Mouse (Mus musculus): ENCODE data around the gene Usp24. TPM values are rescaled to one million over a fixed set of nuclear protein-coding genes. Genes with fewer than 3 reads are reported as not detected.

The Usp24 gene
- total and polyA plus RNA-seq, 3 experiments, result 13.0 to 25.7 (median 13.9) TPM

DNA sequence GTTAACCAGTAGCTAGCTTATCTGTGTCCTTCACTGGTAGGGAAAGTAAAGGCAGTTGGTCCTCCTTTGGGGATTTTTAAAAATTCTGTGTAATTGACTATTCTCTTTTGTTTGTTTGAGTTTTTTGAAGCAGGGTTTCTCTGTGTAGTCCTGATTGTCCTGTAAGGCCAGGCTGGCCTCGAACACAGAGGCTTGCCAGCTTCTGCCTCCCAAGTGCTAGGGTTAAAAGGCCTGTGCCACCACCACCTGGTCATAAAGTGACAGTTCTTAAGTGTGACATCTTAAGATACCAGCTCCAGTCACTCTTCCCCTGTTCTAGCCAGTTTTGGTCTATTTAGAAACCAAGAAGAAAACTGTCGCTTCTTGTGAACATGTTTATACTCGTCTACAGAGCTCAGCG is 2.2 kb downstream of the Usp24 start:
- Histone ChIP-seq H3K27me3 (replicated peaks) (no peaks in the 10 kb centered on the region), H3K36me3 (replicated peaks in 1 of 2; ENCODE audit: control insufficient read depth in 1 of 2, insufficient read depth in 1 of 2, low read length in 1 of 2) (peaks cover 0 to 10% of the 10 kb centered on the region in 2 experiments), H3K9ac (ENCODE audit: insufficient read depth, low read depth) (peak overlapping the region; percentile 86), H3K27ac (ENCODE audit: insufficient read depth, low read depth) (no peak overlapping the region), H3K9me3 (replicated peaks; ENCODE audit: low read length) (no peaks in the 10 kb centered on the region), H3K4me2 (ENCODE audit: insufficient read depth, low read depth, poor library complexity, severe bottlenecking) (peak overlapping the region; percentile 62), H3K4me3 (replicated peaks in 1 of 3; ENCODE audit: low read depth in 2 of 3, low read length in 2 of 3, poor library complexity in 1 of 3) (peak overlapping the region in 1 of 3 experiments; percentile 85), H3K4me1 (ENCODE audit: control insufficient read depth in 1 of 2, insufficient read depth in 2 of 2) (peaks cover 2 to 61% of the 10 kb centered on the region in 2 experiments; a peak in 3 of 4 replicates), H3K79me2 (replicated peaks; ENCODE audit: control insufficient read depth, extremely low read depth, insufficient read depth, poor library complexity, severe bottlenecking) (peaks cover 27% of the 10 kb centered on the region)
- TF ChIP-seq GABPA (IDR thresholded peaks at IDR 0.05; ENCODE audit: insufficient replicate concordance, low read depth, low read length), result no peak
- TF ChIP-seq RAD21 (IDR thresholded peaks at IDR 0.05; ENCODE audit: low read depth, low read length), result peak; percentile 52
- peak in 1 of 2 experiments; percentile 48; a peak in 2 of 4 replicates for TF ChIP-seq CTCF (conservative IDR thresholded peaks at IDR 0.05 in 1 of 2, IDR thresholded peaks at IDR 0.05 in 1 of 2; ENCODE audit: low read depth in 2 of 2, low read length in 2 of 2)
- TF ChIP-seq MEF2A (IDR thresholded peaks at IDR 0.05; ENCODE audit: borderline replicate concordance, low read depth, low read length), result no peak
- TF ChIP-seq SMC3 (IDR thresholded peaks at IDR 0.05; ENCODE audit: low read depth, low read length), result peak; percentile 11; the same call in 1 of the 2 replicates
- no peak for TF ChIP-seq TBP (conservative IDR thresholded peaks at IDR 0.05; ENCODE audit: low read depth, low read length)
- dilution Hi-C loops (cut with MboI; ENCODE audit: extremely low pct_ligation_motif_present, extremely low pct_unique_long_range_greater_than_20kb, low sequenced_read_pairs), result no loop called here
- in situ Hi-C loops (cut with MboI; ENCODE audit: low pct_ligation_motif_present, low pct_unique_long_range_greater_than_20kb, low sequenced_read_pairs), result no loop called here
- DNase-seq (ENCODE audit: extremely low read depth), result no peak

DNA sequence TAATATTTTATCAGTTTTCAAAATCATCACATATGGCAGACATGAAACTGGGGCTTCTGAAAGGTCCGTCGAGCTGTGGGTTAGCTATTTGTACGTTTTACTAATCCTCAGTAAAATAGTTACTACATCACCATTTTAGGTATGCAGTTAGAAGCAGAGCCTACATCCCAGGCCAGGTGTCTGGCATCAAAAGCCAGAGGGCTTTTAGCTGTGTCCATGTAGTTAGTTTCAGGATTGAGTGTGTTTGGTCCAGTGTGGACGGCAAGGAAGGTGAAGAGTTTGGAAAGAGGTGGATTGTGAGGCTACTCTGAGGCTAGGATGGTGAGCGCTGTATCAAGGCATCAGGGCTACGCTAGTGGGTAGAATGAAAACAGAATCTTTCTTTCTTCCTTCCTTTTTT is 3.0 kb downstream of the Usp24 start:
- H3K79me2 ChIP-seq (replicated peaks; ENCODE audit: control insufficient read depth, extremely low read depth, insufficient read depth, poor library complexity, severe bottlenecking), result peaks cover 29% of the 10 kb centered on the region
- no peak overlapping the region for H3K27ac ChIP-seq (ENCODE audit: insufficient read depth, low read depth)
- no peaks in the 10 kb centered on the region for H3K9me3 ChIP-seq (replicated peaks; ENCODE audit: low read length)
- dilution Hi-C loops (cut with MboI; ENCODE audit: extremely low pct_ligation_motif_present, extremely low pct_unique_long_range_greater_than_20kb, low sequenced_read_pairs) (no loop called here), in situ Hi-C loops (cut with MboI; ENCODE audit: low pct_ligation_motif_present, low pct_unique_long_range_greater_than_20kb, low sequenced_read_pairs) (no loop called here)
- no peaks in the 10 kb centered on the region for H3K27me3 ChIP-seq (replicated peaks)
- TF ChIP-seq HCFC1 (IDR thresholded peaks at IDR 0.05; ENCODE audit: low read depth, low read length) (no peak), USF1 (IDR thresholded peaks at IDR 0.05; ENCODE audit: low read depth, low read length) (no peak), MAZ (IDR thresholded peaks at IDR 0.05; ENCODE audit: low read depth, low read length) (no peak), SIN3A (IDR thresholded peaks at IDR 0.05; ENCODE audit: low read length) (no peak), CHD1 (IDR thresholded peaks at IDR 0.05; ENCODE audit: low read depth, low read length) (no peak), NRF1 (IDR thresholded peaks at IDR 0.05; ENCODE audit: low read depth, low read length) (no peak), ETS1 (conservative IDR thresholded peaks at IDR 0.05; ENCODE audit: low read depth, low read length) (no peak), JUN (IDR thresholded peaks at IDR 0.05; ENCODE audit: insufficient read depth, low read depth, low read length) (no peak), RAD21 (IDR thresholded peaks at IDR 0.05; ENCODE audit: low read depth, low read length) (no peak), KAT2A (IDR thresholded peaks at IDR 0.05; ENCODE audit: insufficient replicate concordance, low read length) (no peak), TCF12 (IDR thresholded peaks at IDR 0.05; ENCODE audit: low read depth, low read length) (no peak), EP300 (IDR thresholded peaks at IDR 0.05; ENCODE audit: low read length) (no peak), CTCF (conservative IDR thresholded peaks at IDR 0.05 in 1 of 2, IDR thresholded peaks at IDR 0.05 in 1 of 2; ENCODE audit: low read depth in 2 of 2, low read length in 2 of 2) (no peak)
- DNase-seq (ENCODE audit: extremely low read depth), result no peak
- H3K4me3 ChIP-seq (replicated peaks in 1 of 3; ENCODE audit: low read depth in 2 of 3, low read length in 2 of 3, poor library complexity in 1 of 3), result no peak overlapping the region
- H3K9ac ChIP-seq (ENCODE audit: insufficient read depth, low read depth), result no peak overlapping the region
- no peak overlapping the region for H3K4me2 ChIP-seq (ENCODE audit: insufficient read depth, low read depth, poor library complexity, severe bottlenecking)
- H3K4me1 ChIP-seq (ENCODE audit: control insufficient read depth in 1 of 2, insufficient read depth in 2 of 2), result peaks cover 2 to 62% of the 10 kb centered on the region in 2 experiments; a peak in 3 of 4 replicates
- peaks cover 0 to 13% of the 10 kb centered on the region in 2 experiments for H3K36me3 ChIP-seq (replicated peaks in 1 of 2; ENCODE audit: control insufficient read depth in 1 of 2, insufficient read depth in 1 of 2, low read length in 1 of 2)
